Mouse (Mus musculus): Measurements from ENCODE around the gene Olfr959.

DNA sequence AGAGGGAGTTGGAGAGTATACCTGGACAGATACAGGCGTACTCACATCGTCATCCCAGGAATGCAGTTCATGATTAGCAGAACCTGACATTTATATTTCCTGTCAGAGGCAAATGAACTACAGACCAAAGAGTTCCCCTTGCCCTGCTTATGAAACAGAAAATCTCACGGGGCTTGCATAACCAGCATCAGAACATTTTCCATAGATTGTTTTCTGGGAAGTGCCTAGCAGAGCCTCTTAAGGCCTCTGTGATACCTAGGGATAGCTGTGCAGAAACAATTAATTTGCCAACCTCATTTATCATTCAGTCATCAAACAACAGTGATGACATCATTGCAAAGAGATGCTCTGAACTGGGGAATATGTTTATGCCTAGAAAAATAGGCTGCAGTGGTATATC lies at the start of gene Olfr959:
- TF ChIP-seq CTCF (IDR thresholded peaks at IDR 0.05; ENCODE audit: low read depth, low read length) (no peak), TAL1 (conservative IDR thresholded peaks at IDR 0.05; ENCODE audit: low read depth, low read length) (no peak), GATA1 (IDR thresholded peaks at IDR 0.05; ENCODE audit: borderline replicate concordance, low read length) (no peak), GATA2 (IDR thresholded peaks at IDR 0.05; ENCODE audit: borderline replicate concordance, low read depth, low read length) (no peak), POLR2AphosphoS5 (IDR thresholded peaks at IDR 0.05; ENCODE audit: insufficient replicate concordance, low read depth, low read length) (no peak)
